Comparison of ENCODE assay signal across 12 mouse cellular contexts in the genomic region with DNA sequence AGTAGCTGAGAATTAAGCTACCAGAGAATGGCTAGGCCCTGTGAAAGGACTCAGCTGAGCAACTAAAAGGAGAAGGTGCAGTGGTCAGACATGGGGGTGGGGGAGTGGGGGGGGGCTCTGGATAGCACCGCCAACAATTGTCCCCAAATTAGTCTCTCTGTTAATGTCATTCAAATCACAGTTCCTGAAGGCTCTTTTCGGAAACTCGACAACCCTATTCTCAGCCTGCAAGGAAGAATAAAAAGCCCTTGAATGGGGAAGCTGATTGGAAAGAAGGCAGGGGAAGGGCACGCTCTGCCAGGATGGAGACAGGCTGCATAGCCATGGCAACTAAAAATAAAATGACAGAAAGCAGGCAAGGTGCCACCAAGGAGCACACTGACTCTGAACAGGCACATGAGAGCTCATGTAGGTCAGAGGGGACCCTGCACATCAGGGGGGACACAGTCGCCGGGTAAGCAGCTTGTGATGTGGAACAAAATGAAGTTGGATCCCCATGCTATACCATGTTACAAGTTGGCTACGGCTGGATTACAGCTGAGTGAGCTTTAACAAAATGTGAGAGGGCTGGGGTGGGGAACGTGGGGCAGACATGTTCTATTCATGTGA. TPM values are rescaled to one million over a fixed set of nuclear protein-coding genes. Genes with fewer than 3 reads are reported as not detected.
A peak's percentile ranks its signal among the peaks of the same experiment; 100 is the strongest.
DNase-seq lines count a peak whose midpoint lies in the region; ATAC-seq and TF ChIP-seq lines count a peak whose summit lies in the region.
"Had no signal": no experiment of that assay in that cellular context is flagged by ENCODE, and none has a peak within 500 bp of the region (broad histone marks: within the 10 kb centered on the region; RNA-seq: fewer than 3 reads in every experiment).

No protein-coding gene starts in this region.

- no peak for TF ChIP-seq CTCF in forebrain, postnatal 0 days (IDR thresholded peaks at IDR 0.05; ENCODE audit: low read depth)

- no peaks in the 10 kb centered on the region for H3K36me3 ChIP-seq in forebrain, embryonic 11.5 days (ENCODE audit: control insufficient read depth, insufficient read depth, low read length)
- no peaks in the 10 kb centered on the region for H3K36me3 ChIP-seq in forebrain, postnatal 0 days (ENCODE audit: insufficient read depth)
- no peaks in the 10 kb centered on the region for H3K36me3 ChIP-seq in midbrain, embryonic 14.5 days (ENCODE audit: control insufficient read depth, insufficient read depth, low read length)
- H3K36me3 ChIP-seq in liver, embryonic 11.5 days (ENCODE audit: control insufficient read depth, insufficient read depth, low read length) = no peaks in the 10 kb centered on the region
- H3K36me3 ChIP-seq: embryonic facial prominence, embryonic 12.5 days had no signal

- peak overlapping the region; percentile 5; the same call in 1 of the 2 replicates for H3K4me2 ChIP-seq in forebrain, embryonic 11.5 days (ENCODE audit: low read depth, low read length, severe bottlenecking)
- H3K4me2 ChIP-seq in forebrain, postnatal 0 days (ENCODE audit: low read depth) = no peak overlapping the region
- no peak overlapping the region for H3K4me2 ChIP-seq in midbrain, embryonic 14.5 days (ENCODE audit: low read length)
- no peak overlapping the region for H3K4me2 ChIP-seq in liver, embryonic 11.5 days
- H3K4me2 ChIP-seq: embryonic facial prominence, embryonic 12.5 days had no signal

- H3K27me3 ChIP-seq in forebrain, embryonic 11.5 days (ENCODE audit: control insufficient read depth, insufficient read depth, low read length) = no peaks in the 10 kb centered on the region
- no peaks in the 10 kb centered on the region for H3K27me3 ChIP-seq in forebrain, postnatal 0 days (ENCODE audit: insufficient read depth, low read length)
- peaks cover 4% of the 10 kb centered on the region; the same call in 1 of the 2 replicates for H3K27me3 ChIP-seq in midbrain, embryonic 14.5 days (ENCODE audit: control insufficient read depth, insufficient read depth, low read length)
- H3K27me3 ChIP-seq in liver, embryonic 11.5 days (replicated peaks; ENCODE audit: control insufficient read depth, insufficient read depth, low read length) = no peaks in the 10 kb centered on the region
- H3K27me3 ChIP-seq: embryonic facial prominence, embryonic 12.5 days had no signal

- H3K27ac ChIP-seq in forebrain, embryonic 11.5 days (ENCODE audit: low read depth, low read length) = peak overlapping the region; percentile 77
- peak overlapping the region; percentile 72 for H3K27ac ChIP-seq in forebrain, postnatal 0 days (ENCODE audit: low read depth, low read length)
- H3K27ac ChIP-seq in midbrain, embryonic 14.5 days (replicated peaks; ENCODE audit: low read depth, low read length) = peak overlapping the region; percentile 79
- H3K27ac ChIP-seq in liver, embryonic 11.5 days (ENCODE audit: low read depth, low read length) = no peak overlapping the region
- H3K27ac ChIP-seq: embryonic facial prominence, embryonic 12.5 days had no signal

- DNase-seq in layer of hippocampus, postnatal 14 days (ENCODE audit: low spot score in 2 of 2) = peak; percentile 36 to 66
- no peak for DNase-seq in layer of hippocampus, postnatal 25 days (ENCODE audit: extremely low spot score in 1 of 2, low spot score in 1 of 2)
- peak; percentile 78 for DNase-seq in forebrain, embryonic 11.5 days (ENCODE audit: low spot score)
- peak; percentile 81 for DNase-seq in forebrain, postnatal 0 days
- DNase-seq in midbrain, embryonic 14.5 days = peak; percentile 74
- DNase-seq in liver, embryonic 11.5 days (ENCODE audit: low spot score) = no peak
- no peak for DNase-seq in ovary, postnatal 10 days (ENCODE audit: low spot score)
- DNase-seq: spleen, adult 18-20 months had no signal

- peaks cover 25% of the 10 kb centered on the region for H3K4me1 ChIP-seq in forebrain, embryonic 11.5 days (replicated peaks; ENCODE audit: control insufficient read depth, insufficient read depth, low read length)
- H3K4me1 ChIP-seq in forebrain, postnatal 0 days (ENCODE audit: insufficient read depth) = peaks cover 22% of the 10 kb centered on the region
- peaks cover 42% of the 10 kb centered on the region for H3K4me1 ChIP-seq in midbrain, embryonic 14.5 days (ENCODE audit: control insufficient read depth, insufficient read depth, low read length)
- no peaks in the 10 kb centered on the region for H3K4me1 ChIP-seq in liver, embryonic 11.5 days (replicated peaks; ENCODE audit: control insufficient read depth, insufficient read depth, low read length)

- no peaks in the 10 kb centered on the region for H3K9me3 ChIP-seq in forebrain, embryonic 11.5 days (ENCODE audit: control insufficient read depth, low read length)
- H3K9me3 ChIP-seq in forebrain, postnatal 0 days (ENCODE audit: low read length) = no peaks in the 10 kb centered on the region
- no peaks in the 10 kb centered on the region for H3K9me3 ChIP-seq in midbrain, embryonic 14.5 days (ENCODE audit: control insufficient read depth, low read length)
- H3K9me3 ChIP-seq in liver, embryonic 11.5 days (ENCODE audit: control insufficient read depth, low read length) = no peaks in the 10 kb centered on the region
- H3K9me3 ChIP-seq: embryonic facial prominence, embryonic 12.5 days had no signal

- peak; percentile 71 for ATAC-seq in forebrain, embryonic 11.5 days (replicated peaks; ENCODE audit: low FRiP score)
- ATAC-seq in forebrain, postnatal 0 days = peak; percentile 84
- ATAC-seq in midbrain, embryonic 14.5 days (ENCODE audit: low FRiP score, low TSS enrichment) = peak; percentile 58
- no peak for ATAC-seq in liver, embryonic 11.5 days (replicated peaks; ENCODE audit: low FRiP score)
- ATAC-seq: intestine, postnatal 0 days had no signal

- 21% methylated on average over 8 of the region's 8 CpGs for WGBS in forebrain, embryonic 11.5 days
- 8% methylated on average over 8 of the region's 8 CpGs for WGBS in forebrain, postnatal 0 days
- 2% methylated on average over 8 of the region's 8 CpGs for WGBS in midbrain, embryonic 14.5 days
- WGBS in liver, embryonic 11.5 days = 75% methylated on average over 8 of the region's 8 CpGs

- no peak overlapping the region for H3K4me3 ChIP-seq in forebrain, embryonic 11.5 days (ENCODE audit: low read depth, low read length)
- H3K4me3 ChIP-seq in forebrain, postnatal 0 days (ENCODE audit: low read depth, low read length) = no peak overlapping the region
- no peak overlapping the region for H3K4me3 ChIP-seq in midbrain, embryonic 14.5 days (replicated peaks; ENCODE audit: low read depth, low read length)
- H3K4me3 ChIP-seq in liver, embryonic 11.5 days (ENCODE audit: low read depth, low read length) = no peak overlapping the region
- H3K4me3 ChIP-seq: embryonic facial prominence, embryonic 12.5 days; myocyte had no signal

- H3K9ac ChIP-seq in forebrain, embryonic 11.5 days (ENCODE audit: low read length) = peak overlapping the region; percentile 24; the same call in 1 of the 2 replicates
- no peak overlapping the region for H3K9ac ChIP-seq in forebrain, postnatal 0 days
- 0 out of 2 replicates have a peak overlapping the region, but pooled peaks have one; percentile 17 for H3K9ac ChIP-seq in midbrain, embryonic 14.5 days (replicated peaks; ENCODE audit: low read length)
- no peak overlapping the region for H3K9ac ChIP-seq in liver, embryonic 11.5 days (ENCODE audit: low read depth, low read length)
- H3K9ac ChIP-seq: embryonic facial prominence, embryonic 12.5 days had no signal

RNA-seq across cellular contexts. Expression of a gene that starts 25.0 kb away (rescaled TPM):
- total RNA-seq in layer of hippocampus, postnatal 14 days (2021) = 100 to 1,000 TPM; 119 to 130 TPM
- 100 to 1,000 TPM; 113 to 133 TPM for total RNA-seq in layer of hippocampus, postnatal 25 days (2021)
- polyA plus RNA-seq in forebrain, embryonic 11.5 days (2014; fragmentation: Nextera tagmentation; extraction: Ambion mirVana) = 3.1 and 3.4 TPM in 2 replicates
- total RNA-seq in forebrain, postnatal 0 days (2014; rRNA removed) = 96.1 and 119 TPM in 2 replicates
- polyA plus RNA-seq in forebrain, postnatal 0 days (2015; fragmentation: Nextera tagmentation; extraction: Ambion mirVana) = 84.0 and 112 TPM in 2 replicates
- 50.7 and 68.6 TPM in 2 replicates for polyA plus RNA-seq in midbrain, embryonic 14.5 days (2014; fragmentation: Nextera tagmentation; extraction: Ambion mirVana)
- 0.70 and 0.71 TPM in 2 replicates for polyA plus RNA-seq in liver, embryonic 11.5 days (2014; fragmentation: Nextera tagmentation; extraction: Ambion mirVana)

RNA-seq across cellular contexts. Expression of a gene that starts 47.0 kb away (rescaled TPM):
- 100 to 1,000 TPM; 116 to 122 TPM for total RNA-seq in layer of hippocampus, postnatal 14 days (2021)
- 100 to 1,000 TPM; 116 to 146 TPM for total RNA-seq in layer of hippocampus, postnatal 25 days (2021)
- polyA plus RNA-seq in forebrain, embryonic 11.5 days (2014; fragmentation: Nextera tagmentation; extraction: Ambion mirVana) = 1.6 and 2.4 TPM in 2 replicates
- total RNA-seq in forebrain, postnatal 0 days (2014; rRNA removed) = 9.8 and 10.8 TPM in 2 replicates
- 1.1 and 1.2 TPM in 2 replicates for polyA plus RNA-seq in forebrain, postnatal 0 days (2015; fragmentation: Nextera tagmentation; extraction: Ambion mirVana)
- polyA plus RNA-seq in midbrain, embryonic 14.5 days (2014; fragmentation: Nextera tagmentation; extraction: Ambion mirVana) = 0.89 and 1.6 TPM in 2 replicates
- polyA plus RNA-seq in liver, embryonic 11.5 days (2014; fragmentation: Nextera tagmentation; extraction: Ambion mirVana) = 4.6 and 6.5 TPM in 2 replicates

RNA-seq across cellular contexts. Expression of a gene that starts 52.3 kb away (rescaled TPM):
- under 1 TPM; 0.45 to 0.67 TPM for total RNA-seq in layer of hippocampus, postnatal 14 days (2021)
- under 1 TPM; 0.32 to 0.56 TPM for total RNA-seq in layer of hippocampus, postnatal 25 days (2021)
- 0.13 TPM in 1 of 2 replicates, not detected in the other for polyA plus RNA-seq in forebrain, embryonic 11.5 days (2014; fragmentation: Nextera tagmentation; extraction: Ambion mirVana)
- 0.10 TPM in 1 of 2 replicates, not detected in the other for total RNA-seq in forebrain, postnatal 0 days (2014; rRNA removed)
- not detected in 2 replicates for polyA plus RNA-seq in forebrain, postnatal 0 days (2015; fragmentation: Nextera tagmentation; extraction: Ambion mirVana)
- 0.12 TPM in 1 of 2 replicates, not detected in the other for polyA plus RNA-seq in midbrain, embryonic 14.5 days (2014; fragmentation: Nextera tagmentation; extraction: Ambion mirVana)
- polyA plus RNA-seq in liver, embryonic 11.5 days (2014; fragmentation: Nextera tagmentation; extraction: Ambion mirVana) = 0.11 and 0.12 TPM in 2 replicates
- polyA plus RNA-seq: embryonic facial prominence, embryonic 12.5 days; limb, embryonic 11.5 days had no signal

Comparison
In these comparisons a context has a peak if more than half of its experiments do, and no peak if none do; other contexts are left out.
1. DNase-seq: peak in layer of hippocampus, postnatal 14 days (2 of 2), forebrain, embryonic 11.5 days (single experiment), forebrain, postnatal 0 days (single experiment) and midbrain, embryonic 14.5 days (single experiment); none in layer of hippocampus, postnatal 25 days (0 of 2), liver, embryonic 11.5 days (single experiment) and ovary, postnatal 10 days (single experiment).
2. H3K9ac ChIP-seq: peak in forebrain, embryonic 11.5 days (single experiment) and midbrain, embryonic 14.5 days (single experiment); none in forebrain, postnatal 0 days (single experiment) and liver, embryonic 11.5 days (single experiment).
3. RNA of a gene that starts 25.0 kb away (polyA plus RNA-seq): 84.0 to 112 TPM in forebrain, postnatal 0 days and 50.7 to 68.6 TPM in midbrain, embryonic 14.5 days; 3.1 to 3.4 TPM in forebrain, embryonic 11.5 days and 0.70 to 0.71 TPM in liver, embryonic 11.5 days; every median in the first group is over 10 times any median in the second.